Mouse (Mus musculus): Measurements from ENCODE around the gene Esam.

The Esam gene

DNA sequence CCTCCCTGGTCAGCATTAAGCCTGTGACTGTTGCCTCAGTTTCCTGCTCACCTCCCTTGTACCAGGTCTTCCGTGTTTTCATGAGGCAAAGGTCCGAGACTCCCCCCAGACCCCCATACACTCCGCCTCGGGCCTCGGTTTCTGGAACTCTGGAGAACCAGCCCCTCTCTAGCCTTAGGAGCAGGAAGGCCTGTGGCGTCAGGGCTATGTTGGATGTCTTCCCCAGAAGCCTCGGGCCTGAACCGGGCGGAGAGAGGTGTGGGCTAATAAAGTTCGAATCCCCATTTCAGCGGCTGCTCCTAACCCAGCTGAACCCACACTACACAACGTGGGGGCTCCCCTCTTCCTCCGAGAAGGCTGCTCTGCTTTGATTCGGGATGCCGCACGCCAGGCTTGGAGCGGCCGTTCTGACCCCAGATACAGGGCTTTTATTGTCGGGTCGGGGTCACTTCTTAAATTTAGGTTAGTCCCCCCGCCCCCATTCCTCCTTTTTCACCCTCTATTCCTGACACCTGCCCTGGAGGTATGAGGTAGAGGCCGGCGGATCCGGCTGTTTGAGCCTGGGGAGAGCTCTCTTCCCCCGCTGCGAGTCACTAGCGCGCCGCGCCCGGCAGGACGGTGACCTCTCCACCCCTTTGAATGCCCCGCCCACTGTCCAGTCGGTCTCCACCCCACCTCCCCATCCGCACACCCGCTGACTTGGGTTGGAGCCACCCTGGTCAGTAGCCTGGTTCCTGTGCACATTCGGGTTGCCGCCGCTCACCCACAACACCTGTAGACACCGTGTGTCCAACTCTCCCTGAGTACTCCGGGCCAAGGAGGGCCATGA is at the start of gene Esam:
Gene Esam (plus strand): TSS at position 683 of the 829 bp plus-strand sequence.
- in situ Hi-C loops (cut with MboI, MseI) = no loop called here

DNA sequence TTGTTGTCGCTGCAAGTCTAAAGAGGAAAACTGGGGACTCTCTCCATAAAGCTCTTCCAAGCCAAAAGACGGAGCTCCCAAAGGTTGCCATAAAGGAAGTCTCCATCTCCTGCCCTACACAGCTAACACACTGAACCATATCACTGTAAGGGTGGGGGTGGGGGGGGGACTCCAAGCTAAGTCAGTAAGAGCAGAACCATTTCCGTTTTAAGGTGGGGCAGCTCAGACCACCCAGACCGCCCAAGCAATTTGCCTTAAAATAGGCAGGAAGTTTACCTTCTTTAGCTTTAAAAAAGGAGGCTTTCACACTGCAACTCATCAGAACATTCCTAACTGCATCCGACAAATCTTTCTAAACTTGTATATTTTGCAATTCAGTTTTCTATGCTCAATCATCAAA is 42.7 kb upstream of the Esam start:
- in situ Hi-C loops (cut with MboI, MseI) = no loop called here

DNA sequence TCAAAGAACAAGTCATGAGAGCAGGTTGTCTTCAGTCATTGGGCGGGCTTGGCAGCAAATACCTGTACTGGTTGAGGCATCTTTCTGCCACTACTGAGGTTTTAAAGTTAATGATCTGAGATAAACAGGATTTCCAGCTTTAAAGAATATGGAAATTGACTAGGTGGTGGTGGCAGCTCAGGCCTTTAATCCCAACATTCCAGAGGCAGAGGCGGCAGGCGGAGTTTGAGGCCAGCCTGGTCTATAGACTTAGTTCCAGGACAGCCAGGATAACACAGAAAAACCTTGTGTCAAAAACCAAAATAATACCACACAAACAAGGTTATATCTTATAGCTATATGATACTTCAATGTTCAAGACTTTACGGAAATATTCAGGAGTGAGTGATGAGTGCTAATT is 39.8 kb upstream of the Esam start:
- in situ Hi-C loops (cut with MboI, MseI) = no loop called here

GRCm38 (mm10) chr9:37488611-37489396 is 39.1 kb upstream of the Esam start, which contains the start of gene Msantd2:
Gene Msantd2, plus strand, starts transcription at chr9:37489319.
- in situ Hi-C loops (cut with MboI, MseI) = no loop called here

- in situ Hi-C loops (cut with MboI, MseI) = no loop called here
These were observed 38.3 kb upstream of the Esam start for GRCm38 (mm10) chr9:37489446-37490120.

DNA sequence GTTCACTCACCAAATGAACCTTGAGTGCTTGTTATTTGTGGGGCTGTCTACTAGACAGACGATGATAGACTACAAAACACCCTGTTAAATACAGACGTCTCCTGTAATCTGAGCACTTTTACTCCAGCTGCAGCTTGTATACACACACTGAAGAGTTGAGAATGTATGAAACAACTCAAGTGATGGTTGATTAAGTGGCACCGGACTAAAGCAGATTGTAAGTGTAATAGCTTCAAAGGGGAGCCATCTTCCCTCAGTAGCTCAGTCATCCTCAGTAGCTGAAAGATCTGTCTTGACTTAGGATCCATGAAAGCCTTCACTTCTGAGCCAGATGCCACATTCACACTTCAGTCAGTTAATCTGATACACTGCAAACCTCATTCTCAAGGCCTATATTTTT is 32.1 kb upstream of the Esam start:
- in situ Hi-C loops (cut with MboI, MseI) = no loop called here

DNA sequence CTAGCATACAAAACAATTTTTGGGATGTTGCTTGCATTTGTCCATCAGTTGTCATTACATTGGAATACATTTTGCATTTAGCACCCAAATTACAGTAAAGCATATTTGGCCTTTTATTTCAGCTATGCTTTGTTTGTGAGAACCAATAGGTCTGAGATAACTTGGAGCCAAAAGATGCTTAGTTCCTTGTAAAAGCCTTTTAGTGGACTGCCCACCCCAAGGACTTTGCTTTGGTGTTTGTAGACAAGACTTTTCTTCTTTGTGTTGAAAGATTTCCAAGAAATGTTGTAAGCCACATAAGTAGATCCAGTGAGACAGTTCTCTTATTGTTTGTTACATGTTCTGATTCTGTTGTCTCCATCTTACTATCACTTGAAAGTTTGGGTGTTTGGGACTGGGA is 31.6 kb upstream of the Esam start:
- in situ Hi-C loops (cut with MboI, MseI) = no loop called here

- in situ Hi-C loops (cut with MboI, MseI) = no loop called here
These were observed 27.7 kb upstream of the Esam start for GRCm38 (mm10) chr9:37500201-37500600.

DNA sequence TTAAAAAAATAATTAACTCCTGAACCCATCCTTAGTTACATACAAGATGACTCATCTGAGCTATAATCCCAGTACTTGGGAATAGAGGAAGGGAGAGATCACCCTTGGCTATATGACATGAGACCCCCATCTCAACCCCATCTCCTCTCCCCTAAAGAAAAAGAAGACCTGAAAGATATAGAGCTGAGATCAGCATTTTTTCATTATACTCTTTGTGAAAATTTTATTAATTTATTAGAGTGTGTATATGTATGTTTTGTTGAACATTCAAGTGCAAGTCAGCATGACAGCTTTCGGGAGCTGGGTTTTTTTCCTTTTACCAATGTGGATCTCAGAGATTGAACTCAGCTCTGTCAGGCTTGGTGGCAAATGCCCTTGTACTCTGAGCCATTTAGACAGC is 26.7 kb upstream of the Esam start:
- in situ Hi-C loops (cut with MboI, MseI) = no loop called here

DNA sequence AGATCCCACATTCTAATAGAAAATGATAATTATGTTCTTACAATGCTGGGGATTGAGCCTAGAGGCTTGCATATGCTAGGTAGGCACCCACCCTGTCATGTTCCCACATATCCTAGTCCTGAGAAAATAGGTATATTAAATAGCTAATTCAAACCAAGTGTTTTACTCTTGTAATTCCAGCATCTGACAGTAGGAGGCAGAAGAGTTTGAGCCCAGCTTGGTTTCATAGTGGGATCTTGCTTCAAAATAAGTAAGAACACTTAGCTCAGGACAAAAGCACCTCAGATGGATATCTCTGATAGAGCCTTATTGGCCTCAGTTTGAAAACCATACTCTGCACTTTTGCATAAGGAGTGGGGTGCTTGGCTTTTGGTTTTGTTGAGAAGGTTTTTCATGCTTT is 23.5 kb upstream of the Esam start:
- in situ Hi-C loops (cut with MboI, MseI) = no loop called here

- in situ Hi-C loops (cut with MboI, MseI) = no loop called here
These were observed 21.9 kb upstream of the Esam start for GRCm38 (mm10) chr9:37506023-37506422.

GRCm38 (mm10) chr9:37512097-37512496 is 15.8 kb upstream of the Esam start:
- in situ Hi-C loops (cut with MboI, MseI) = no loop called here

GRCm38 (mm10) chr9:37514456-37514855 is 13.4 kb upstream of the Esam start:
- in situ Hi-C loops (cut with MboI, MseI) = no loop called here

GRCm38 (mm10) chr9:37517467-37517866 is 10.4 kb upstream of the Esam start:
- in situ Hi-C loops (cut with MboI, MseI) = no loop called here

GRCm38 (mm10) chr9:37518991-37519390 is 8.9 kb upstream of the Esam start:
- in situ Hi-C loops (cut with MboI, MseI) = no loop called here

- in situ Hi-C loops (cut with MboI, MseI) = no loop called here
These were observed 7.9 kb upstream of the Esam start for GRCm38 (mm10) chr9:37519995-37520394.

DNA sequence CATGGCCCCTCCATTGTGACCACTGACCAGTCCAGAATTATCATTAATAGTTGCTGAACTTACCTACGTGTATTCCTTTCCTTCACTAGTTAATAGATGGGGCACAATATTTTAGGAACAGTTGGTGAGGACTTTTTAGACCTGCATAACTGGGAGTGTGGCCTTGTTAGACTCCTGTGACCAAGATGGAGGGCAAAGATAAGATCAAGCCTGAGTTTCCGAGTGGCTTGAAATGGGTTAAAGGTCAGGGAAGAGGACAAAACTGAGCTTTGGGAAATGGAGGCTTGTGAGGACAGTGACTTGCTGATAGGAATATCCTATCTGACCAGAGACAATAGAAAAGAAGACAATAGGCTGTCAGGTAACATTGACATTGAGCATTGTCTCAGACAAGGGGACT is 2.4 kb upstream of the Esam start:
- in situ Hi-C loops (cut with MboI, MseI) = no loop called here

- in situ Hi-C loops (cut with MboI, MseI) = no loop called here
These were observed 1.2 kb upstream of the Esam start for GRCm38 (mm10) chr9:37526443-37527395.

GRCm38 (mm10) chr9:37528225-37528970 is 520 bp downstream of the Esam start:
- in situ Hi-C loops (cut with MboI, MseI) = no loop called here
